Mouse (Mus musculus) E14TG2a.4 (cell line): Measurements from ENCODE around the gene Ptpn13.

Source experiments
- CTCF ChIP-seq: conservative IDR thresholded peaks from 2 replicates; pipeline ENCODE4 v1.5.1; 2014; ENCODE audit warnings: low read length
- POU5F1 ChIP-seq: IDR thresholded peaks from 2 replicates; pipeline ENCODE4 v1.6.1; 2014; ENCODE audit warnings: low read length, borderline replicate concordance

DNA sequence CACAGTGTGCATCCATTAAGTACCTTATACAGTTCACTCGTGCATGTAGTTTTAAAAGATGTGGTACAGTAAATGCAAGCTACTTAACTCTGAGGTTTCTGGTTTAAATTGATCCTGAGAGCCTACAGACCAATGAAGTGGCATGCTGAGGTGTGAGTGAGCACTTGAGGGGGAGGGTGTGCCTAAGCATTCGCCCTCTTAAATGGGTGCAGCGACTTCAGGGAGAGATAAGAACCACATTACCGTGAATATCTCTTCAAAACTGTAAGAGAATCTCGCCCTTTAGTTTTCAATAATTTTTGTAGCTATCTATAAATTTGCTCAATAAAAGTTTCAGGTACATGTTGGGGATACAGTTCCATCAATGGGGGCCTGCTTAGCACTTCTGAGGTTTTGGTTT lies 54.5 kb downstream of the Ptpn13 start:
- TF ChIP-seq CTCF = no peak
- TF ChIP-seq POU5F1 = no peak
